Mouse (Mus musculus) WW6 (cell line): ENCODE data around the gene Olfr466.

ENCODE experiments used
- DNase-seq: peaks from one replicate; pipeline ENCODE4 v3.0.0-alpha.2; 2013; ENCODE audit warnings: low read depth, low spot score

Olfr466 gene

DNA sequence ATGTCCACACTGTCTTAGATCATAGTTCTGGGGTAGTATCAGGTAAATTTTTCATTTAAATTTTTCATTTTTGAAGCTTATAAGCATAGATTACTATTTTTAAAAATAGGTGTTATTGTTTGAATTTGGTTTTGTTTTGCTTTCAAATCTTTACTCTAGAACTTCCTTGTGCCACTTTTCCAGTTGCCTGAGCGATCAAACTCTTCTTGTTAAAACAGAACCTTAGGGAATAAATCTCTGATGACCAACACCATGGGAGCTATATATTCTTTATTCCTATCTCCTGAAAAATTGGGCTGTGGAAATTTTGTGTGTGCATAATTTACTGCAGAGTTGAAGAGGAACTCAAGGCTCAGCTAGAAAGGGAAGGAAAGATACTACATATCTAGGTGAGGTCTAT, at the start of gene Olfr466:
TSS of gene Olfr466 (plus strand) at position 301 of the 400 bp plus-strand sequence.
- DNase-seq, result no peak

DNA sequence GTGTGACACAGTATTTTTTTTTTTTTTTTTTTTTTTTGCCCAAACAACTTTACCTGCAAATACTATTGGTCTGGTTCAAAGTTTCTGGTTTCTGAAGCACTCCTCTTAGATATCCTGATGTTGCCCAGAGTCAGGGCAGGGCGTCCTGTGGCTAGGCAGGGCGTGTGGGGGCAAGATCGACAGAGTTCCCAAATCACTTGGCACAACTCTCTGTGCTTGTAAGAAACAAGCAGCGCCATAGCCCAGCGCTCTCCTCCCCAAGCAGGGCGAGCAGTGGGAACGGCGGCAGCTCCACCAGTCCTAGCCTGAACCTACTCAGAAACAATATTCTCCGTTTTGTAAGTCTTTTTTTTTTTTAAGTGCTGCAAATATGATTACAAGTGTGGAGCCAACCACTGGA, 49.4 kb upstream of the Olfr466 start:
- no peak for DNase-seq

DNA sequence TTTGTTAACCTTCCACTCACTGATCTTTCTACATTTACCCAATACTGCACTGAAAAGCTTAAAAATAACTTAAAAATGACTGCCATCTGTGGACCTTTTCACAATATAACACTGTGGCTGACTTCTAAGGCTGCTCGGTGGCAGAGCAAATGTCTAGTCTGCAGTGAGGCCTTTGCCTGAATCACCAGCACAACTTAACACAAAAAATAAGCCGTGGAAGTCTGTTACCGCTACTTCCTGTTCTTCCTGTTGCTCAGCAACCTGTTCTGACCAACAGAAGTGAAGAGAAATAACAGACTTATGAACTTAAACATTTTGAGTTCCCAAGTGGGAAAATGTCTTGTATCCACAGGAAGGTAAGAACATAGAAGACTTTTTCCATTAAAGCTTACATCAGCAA, 48.8 kb upstream of the Olfr466 start:
- no peak for DNase-seq

DNA sequence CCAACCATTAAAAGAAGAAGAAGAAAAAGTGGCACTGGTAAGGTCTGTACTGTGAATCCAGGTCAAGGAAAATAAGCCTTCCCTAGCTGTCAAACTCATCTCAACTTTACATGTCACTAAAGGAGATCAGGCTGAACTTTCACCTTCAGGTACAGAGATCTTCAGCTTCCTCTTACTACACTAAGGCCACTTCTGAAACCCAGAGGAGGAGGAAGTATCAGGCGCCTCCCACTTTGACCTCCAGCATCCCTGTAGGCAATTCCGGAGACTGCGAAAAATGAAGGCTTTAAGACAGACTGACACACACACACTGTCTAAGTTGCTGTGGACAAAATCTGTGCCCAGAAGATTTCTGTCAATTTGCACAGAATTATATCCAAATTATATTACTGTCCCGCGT, 38.1 kb upstream of the Olfr466 start:
- DNase-seq, result no peak

DNA sequence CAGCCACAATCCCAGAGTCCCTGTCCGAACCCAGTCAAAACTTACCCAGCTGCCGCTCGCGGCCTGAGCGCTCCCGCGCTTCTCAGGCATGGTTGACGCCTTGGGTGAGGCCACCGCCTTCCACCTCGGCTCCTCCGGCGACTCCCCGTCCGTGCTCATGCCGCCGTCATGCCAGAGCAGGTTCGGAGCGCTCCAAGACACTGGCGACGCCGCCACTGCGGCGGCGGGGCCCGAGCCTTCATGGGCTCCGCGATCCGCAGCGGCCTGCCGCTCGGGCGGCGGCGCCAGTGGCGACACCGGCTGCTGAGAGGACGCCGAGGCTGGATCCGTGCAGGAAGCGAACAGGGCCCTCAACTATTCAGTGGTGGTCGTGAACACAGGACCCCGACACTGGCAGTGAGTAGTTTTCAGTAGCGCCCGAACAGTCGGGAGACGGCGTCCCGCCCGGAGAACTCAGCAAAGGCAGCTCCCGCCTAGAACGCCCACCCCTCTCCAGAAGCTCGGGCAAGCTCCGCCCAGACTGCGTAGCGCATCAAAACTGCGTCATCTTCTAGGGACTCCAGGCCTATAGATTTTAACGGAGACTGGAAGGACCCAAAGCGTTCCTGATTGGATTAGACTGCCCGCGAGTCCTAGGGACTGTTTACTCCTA, 37.5 kb upstream of the Olfr466 start, which contains the start of gene Mfsd14b:
TSS of gene Mfsd14b (minus strand) at position 517 of the 652 bp plus-strand sequence.
- peak; percentile 85 for DNase-seq

DNA sequence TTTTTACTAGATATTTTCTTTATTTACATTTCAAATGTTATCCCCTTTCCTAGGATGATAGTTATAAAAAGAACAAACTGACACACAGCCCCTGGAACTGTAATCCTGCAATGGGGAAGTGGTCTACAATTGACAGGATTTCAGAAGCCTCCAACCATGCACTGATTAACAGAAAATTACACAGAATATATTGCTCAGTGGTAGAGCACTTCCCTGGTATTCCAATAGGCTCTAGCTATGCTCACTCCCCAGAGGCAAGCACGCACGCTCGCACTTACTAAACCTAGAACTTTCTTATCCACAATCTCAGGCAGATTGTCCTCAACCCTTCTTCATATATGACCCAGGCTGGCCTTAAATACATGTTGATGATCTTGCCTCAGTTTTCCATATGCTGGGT, 36.8 kb upstream of the Olfr466 start:
- DNase-seq, result no peak

DNA sequence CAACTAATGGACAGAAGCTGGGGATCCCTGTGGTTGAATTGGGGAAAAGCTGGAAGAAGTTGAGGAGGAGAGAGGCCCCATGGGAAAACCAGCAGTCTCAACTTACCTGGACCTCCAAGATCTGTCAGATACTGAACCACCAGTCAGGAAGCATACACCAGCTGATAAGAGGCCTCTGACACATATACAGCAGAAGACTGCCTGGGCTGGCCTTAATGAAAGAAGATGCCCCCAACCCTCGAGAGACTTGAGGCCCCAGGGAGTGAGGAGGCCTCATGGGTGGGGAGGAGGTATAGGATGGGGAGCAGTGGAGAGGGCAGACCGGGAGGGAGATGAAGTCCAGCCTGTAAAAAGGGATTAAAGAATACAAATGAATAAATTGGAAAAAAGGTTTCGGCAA, 29.1 kb upstream of the Olfr466 start:
- no peak for DNase-seq

DNA sequence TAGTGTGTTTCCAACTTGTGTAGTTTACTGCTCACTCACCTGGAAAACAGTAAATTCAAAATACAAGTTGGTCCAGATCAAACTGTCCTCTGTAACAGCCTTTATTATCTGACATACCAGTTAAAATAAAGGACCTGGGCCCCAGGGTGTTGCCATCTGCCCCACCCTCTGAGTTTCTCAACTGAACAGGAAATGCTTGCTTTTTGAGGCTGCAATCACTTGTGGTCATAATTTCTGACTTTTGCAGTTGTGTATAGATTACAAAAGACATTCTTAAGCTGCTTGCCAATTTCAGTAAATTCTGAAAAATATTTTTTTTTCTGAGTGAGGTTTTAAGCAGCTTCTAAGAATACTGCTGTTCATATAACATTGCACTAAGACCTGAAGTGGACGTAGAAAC, 27.9 kb upstream of the Olfr466 start:
- no peak for DNase-seq

DNA sequence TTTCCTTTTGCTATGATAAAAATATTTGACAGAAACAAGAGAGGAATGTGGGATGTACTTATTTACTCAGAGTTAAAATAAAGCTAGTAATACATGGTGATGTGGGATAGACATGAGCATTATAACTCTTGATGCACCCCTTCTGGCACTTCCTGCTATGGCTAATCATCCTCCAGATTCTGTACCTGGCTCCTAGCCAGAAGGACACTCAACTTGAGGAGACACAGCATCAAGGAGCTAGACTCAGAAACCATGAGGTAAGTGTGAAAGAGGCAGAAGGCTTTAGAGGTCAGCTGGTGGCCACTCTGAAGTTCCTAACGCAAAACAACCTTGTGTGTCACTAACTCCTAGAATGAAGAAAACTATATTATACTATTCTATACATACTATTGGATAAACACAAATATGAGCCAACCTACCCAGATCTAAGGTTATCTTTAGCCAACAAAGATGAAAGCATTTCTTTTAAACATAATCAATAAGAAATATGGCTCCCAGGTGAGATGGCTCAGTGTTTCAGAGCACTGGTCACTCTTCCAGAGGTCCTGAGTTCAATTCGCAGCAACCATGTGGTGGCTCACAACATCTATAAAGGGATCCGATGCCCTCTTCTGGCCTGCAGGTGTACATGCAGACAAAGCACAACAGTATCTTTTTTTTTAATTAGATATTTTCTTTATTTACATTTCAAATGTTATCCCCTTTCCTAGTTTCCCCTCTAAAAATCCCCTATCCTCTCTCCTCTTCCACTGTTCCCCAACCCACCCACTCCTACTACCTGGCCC, 22.8 kb upstream of the Olfr466 start:
- no peak for DNase-seq

DNA sequence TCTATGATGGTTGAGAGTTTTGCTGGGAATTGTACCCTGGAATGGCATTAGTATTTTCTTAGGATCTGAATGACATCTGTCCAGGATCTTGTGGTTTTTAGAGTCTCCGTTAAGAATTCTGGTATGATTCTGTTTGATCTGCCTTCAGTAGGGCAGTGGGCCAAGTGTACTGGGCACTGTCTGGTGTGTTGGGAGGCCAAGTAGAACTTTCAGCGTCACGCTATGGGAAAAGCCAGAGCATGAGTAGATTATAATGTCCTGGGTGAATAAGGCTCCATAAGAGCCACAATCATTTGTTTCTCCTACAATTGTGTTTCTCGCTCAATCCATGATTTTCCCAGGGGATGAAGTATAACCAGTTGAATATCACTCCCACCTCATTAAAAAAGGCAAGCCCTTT, 12.3 kb upstream of the Olfr466 start, which contains the start of gene Olfr465-ps1:
TSS of gene Olfr465-ps1 (plus strand) at position 301 of the 400 bp plus-strand sequence.
- no peak for DNase-seq

DNA sequence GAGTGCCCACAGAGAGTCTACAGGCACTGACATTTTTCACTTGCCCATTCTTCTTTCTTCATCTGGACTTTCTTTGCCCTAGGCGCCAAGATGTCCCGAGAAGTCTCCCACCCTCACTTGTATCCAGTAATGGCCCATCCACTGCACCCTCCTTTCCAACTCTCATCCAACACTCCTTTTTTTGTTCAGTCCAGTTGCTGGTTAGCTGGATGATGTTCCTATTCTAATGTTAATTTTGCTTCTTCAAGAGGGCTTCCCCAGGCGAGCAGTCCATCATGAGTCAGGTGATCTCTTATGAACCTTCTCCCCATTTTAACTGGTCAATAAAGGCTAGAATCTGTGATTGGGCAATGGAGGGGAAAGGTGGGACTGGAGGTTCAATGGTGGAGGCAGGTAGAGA, 24.1 kb downstream of the Olfr466 start:
- DNase-seq, result no peak

DNA sequence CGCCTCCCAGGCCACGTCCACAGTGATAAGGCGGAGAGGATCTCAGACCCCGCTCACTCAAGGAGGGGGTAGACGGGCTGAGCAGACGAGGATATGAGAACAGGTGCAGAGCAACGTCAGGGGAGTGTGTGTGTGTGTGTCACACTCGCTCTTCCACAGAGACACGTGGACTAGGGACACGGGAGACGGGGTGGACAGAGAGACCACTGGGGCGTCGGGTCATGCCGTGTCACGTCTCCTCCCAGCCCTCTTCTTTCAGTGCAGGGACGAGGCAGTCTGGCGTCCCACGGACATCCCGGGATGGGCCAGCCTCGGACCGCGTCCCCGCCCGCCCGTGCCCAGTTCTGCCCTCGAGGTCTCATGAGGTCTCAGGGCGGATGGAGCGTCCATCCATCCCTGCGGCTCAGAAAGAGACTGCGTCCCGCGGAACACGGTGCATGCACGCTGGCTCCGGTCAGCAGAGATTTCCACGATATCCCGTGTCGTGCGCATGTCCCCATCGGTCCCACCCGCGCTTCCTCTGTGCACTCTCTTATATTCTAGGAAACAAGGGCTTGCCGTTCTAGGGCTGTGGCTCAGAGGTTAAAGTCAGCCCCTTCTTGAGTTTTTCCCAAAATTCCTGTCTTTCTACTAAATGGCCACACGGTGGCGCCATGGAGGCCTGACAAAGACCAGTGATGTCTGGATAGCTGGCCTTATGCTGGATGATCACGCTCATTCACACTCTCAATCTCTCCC, 25.9 kb downstream of the Olfr466 start:
- DNase-seq, result peak; percentile 68

DNA sequence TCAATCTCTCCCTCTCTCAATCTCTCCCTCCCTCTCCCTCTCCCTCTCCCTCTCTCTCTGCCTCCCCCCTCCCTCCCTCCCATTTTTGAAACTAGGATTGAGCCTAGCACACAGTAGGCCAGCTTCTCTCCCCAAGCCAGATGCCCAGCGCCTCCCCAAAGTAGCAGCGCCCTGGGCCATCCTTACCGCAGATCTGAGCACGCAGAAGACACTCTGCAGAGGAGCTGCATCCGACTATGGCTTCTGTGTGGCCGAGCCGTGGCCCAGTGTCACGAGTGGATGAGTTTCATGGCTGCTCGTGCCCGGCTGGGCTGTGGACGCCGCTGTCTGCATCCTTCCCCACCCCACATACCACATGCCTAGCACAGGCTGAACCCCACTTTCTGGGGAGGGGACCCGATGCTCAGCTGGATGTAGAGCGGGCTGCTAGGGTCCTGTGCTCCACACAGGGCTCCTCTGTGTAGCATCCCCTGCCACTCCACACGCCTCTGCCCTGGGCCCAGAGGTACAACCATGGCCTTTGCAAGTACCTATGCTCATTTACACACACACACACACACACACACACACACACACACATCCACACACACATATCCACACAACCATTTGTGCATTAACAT, 26.5 kb downstream of the Olfr466 start:
- no peak for DNase-seq

DNA sequence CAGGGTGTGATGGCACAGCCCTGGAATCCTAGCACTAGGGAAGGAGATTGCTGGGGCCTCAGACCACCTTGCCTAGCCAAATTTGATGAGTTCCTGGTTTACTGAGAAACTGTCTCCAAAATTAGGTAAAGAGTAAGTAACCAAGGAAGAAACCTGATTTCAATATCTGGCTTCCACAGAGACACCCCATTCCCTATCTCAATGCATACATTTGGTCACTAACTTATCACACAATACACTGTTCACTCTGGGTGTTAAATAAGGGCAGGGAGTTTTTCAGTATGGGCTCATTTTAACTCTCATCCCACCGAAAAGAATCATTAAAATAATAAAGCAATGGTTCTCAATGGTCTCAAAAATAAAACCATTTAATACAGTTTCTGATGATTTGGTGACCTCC, 50.6 kb downstream of the Olfr466 start:
- DNase-seq, result no peak
